Mouse (Mus musculus): ENCODE results near the gene Foxk1.

Foxk1 gene

GRCm38 (mm10) chr5:142391691-142392090 lies 9.6 kb upstream of the Foxk1 start:
- no peak for DNase-seq

GRCm38 (mm10) chr5:142394602-142395252 lies 6.6 kb upstream of the Foxk1 start:
- DNase-seq, result no peak

- no peak for DNase-seq
These were observed 5.4 kb upstream of the Foxk1 start for GRCm38 (mm10) chr5:142395909-142396308.

- peak; percentile 57 to 69 for DNase-seq
These were observed 965 bp upstream of the Foxk1 start for GRCm38 (mm10) chr5:142400181-142400883.

- peak in 1 of 2 experiments; percentile 47 for DNase-seq
These were observed 636 bp downstream of the Foxk1 start for GRCm38 (mm10) chr5:142401641-142402625.

- no peak for DNase-seq
These were observed 2.4 kb downstream of the Foxk1 start for GRCm38 (mm10) chr5:142403694-142404093.

GRCm38 (mm10) chr5:142404307-142404706 lies 3.0 kb downstream of the Foxk1 start:
- DNase-seq, result no peak

GRCm38 (mm10) chr5:142405426-142405825 lies 4.1 kb downstream of the Foxk1 start:
- DNase-seq, result no peak

GRCm38 (mm10) chr5:142406401-142406800 lies 5.1 kb downstream of the Foxk1 start:
- DNase-seq, result no peak

GRCm38 (mm10) chr5:142406937-142407336 lies 5.6 kb downstream of the Foxk1 start:
- no peak for DNase-seq

GRCm38 (mm10) chr5:142407381-142407780 lies 6.1 kb downstream of the Foxk1 start:
- DNase-seq, result no peak

- no peak for DNase-seq
These were observed 7.9 kb downstream of the Foxk1 start for GRCm38 (mm10) chr5:142409169-142409568.

- DNase-seq, result no peak
These were observed 9.1 kb downstream of the Foxk1 start for GRCm38 (mm10) chr5:142410348-142410747.

- DNase-seq, result peak in 1 of 2 experiments; percentile 32
These were observed 11.5 kb downstream of the Foxk1 start for GRCm38 (mm10) chr5:142412678-142413385.

- DNase-seq, result no peak
These were observed 12.6 kb downstream of the Foxk1 start for GRCm38 (mm10) chr5:142413723-142414445.

GRCm38 (mm10) chr5:142415401-142415800 lies 14.1 kb downstream of the Foxk1 start:
- DNase-seq, result no peak

GRCm38 (mm10) chr5:142416070-142416775 lies 14.9 kb downstream of the Foxk1 start:
- no peak for DNase-seq

GRCm38 (mm10) chr5:142417104-142417503 lies 15.8 kb downstream of the Foxk1 start:
- no peak for DNase-seq

GRCm38 (mm10) chr5:142417876-142418275 lies 16.6 kb downstream of the Foxk1 start:
- DNase-seq, result no peak

- no peak for DNase-seq
These were observed 17.1 kb downstream of the Foxk1 start for GRCm38 (mm10) chr5:142418419-142418818.

- DNase-seq, result no peak
These were observed 19.0 kb downstream of the Foxk1 start for GRCm38 (mm10) chr5:142420317-142420716.

Data from cerebellum, adult 18-20 months (tissue).